Mouse (Mus musculus) ES-Bruce4 (cell line): Measurements from ENCODE around the gene Tmem88. TPM values are rescaled to one million over a fixed set of nuclear protein-coding genes. Genes with fewer than 3 reads are reported as not detected.
"Not testable (repeated sequence)": the region's sequence is repeated elsewhere in the genome, so short reads cannot be mapped to it uniquely, and the experiment has no call there.

Experiments
- H3K27ac ChIP-seq: 2 replicates; pipeline ENCODE4 v1.5.1; 2012; ENCODE audit warnings: low read length, inconsistent platforms; ENCODE audit not compliant: insufficient read depth
- H3K27me3 ChIP-seq: 2 replicates; pipeline ENCODE4 v1.6.1; 2012; ENCODE audit warnings: mild to moderate bottlenecking, low read length, inconsistent platforms; ENCODE audit not compliant: control insufficient read depth, poor library complexity, insufficient read depth, severe bottlenecking
- H3K36me3 ChIP-seq: 2 replicates; pipeline ENCODE4 v1.6.1; 2012; ENCODE audit warnings: inconsistent platforms, mild to moderate bottlenecking, low read length, moderate library complexity; ENCODE audit not compliant: control insufficient read depth, poor library complexity, insufficient read depth, severe bottlenecking
- H3K4me1 ChIP-seq: one replicate; pipeline ENCODE4 v1.8.1; 2011; ENCODE audit warnings: low read length; ENCODE audit not compliant: control insufficient read depth, insufficient read depth
- H3K4me3 ChIP-seq: 2 replicates; pipeline ENCODE4 v1.5.1; 2011; ENCODE audit warnings: low read depth, mild to moderate bottlenecking, low read length
- H3K9ac ChIP-seq: 2 replicates; pipeline ENCODE4 v1.6.1; 2012; ENCODE audit warnings: low read depth, mild to moderate bottlenecking, inconsistent platforms; ENCODE audit not compliant: poor library complexity, severe bottlenecking
- H3K9me3 ChIP-seq: replicated peaks from 2 replicates; pipeline ENCODE4 v1.6.1; 2012; ENCODE audit warnings: mild to moderate bottlenecking, low read length, inconsistent platforms; ENCODE audit not compliant: control insufficient read depth, poor library complexity, insufficient read depth, severe bottlenecking
- CTCF ChIP-seq: IDR thresholded peaks from one replicate; pipeline ENCODE4 v1.8.1; 2011; ENCODE audit warnings: low read depth, low read length
- EP300 ChIP-seq: IDR thresholded peaks from 2 replicates; pipeline ENCODE4 v1.6.1; 2011; ENCODE audit warnings: low read depth, low read length; ENCODE audit not compliant: insufficient read depth
- POLR2A ChIP-seq: IDR thresholded peaks from one replicate; pipeline ENCODE4 v1.8.1; 2011; ENCODE audit warnings: low read length; ENCODE audit not compliant: insufficient read depth
- polyA plus RNA-seq: library from polyadenylated mRNA; stranded (reverse); fragments of >200 nt; gene quantifications from 2 replicates; pipeline ENCODE4 v1.2.4, GENCODE M21; 2011; ENCODE audit warnings: low read depth; ENCODE audit not compliant: missing spikeins, insufficient read depth, insufficient read length

Tmem88 gene
- polyA plus RNA-seq, 1 experiment: 15.7 TPM

- no peak overlapping the region for H3K27ac ChIP-seq
- no peaks in the 10 kb centered on the region for H3K27me3 ChIP-seq
- H3K4me3 ChIP-seq: peak overlapping the region; percentile 70
- no peaks in the 10 kb centered on the region for H3K36me3 ChIP-seq
- no peaks in the 10 kb centered on the region for H3K4me1 ChIP-seq
- H3K9ac ChIP-seq: peak overlapping the region; percentile 65
- no peaks in the 10 kb centered on the region for H3K9me3 ChIP-seq
- no peak for TF ChIP-seq POLR2A
- no peak for TF ChIP-seq CTCF
- no peak for TF ChIP-seq EP300
Measured at GRCm38 (mm10) chr11:69397581-69398057, 415 bp downstream of the Tmem88 start.

- Histone ChIP-seq H3K36me3 (no peaks in the 10 kb centered on the region), H3K27me3 (no peaks in the 10 kb centered on the region), H3K4me1 (no peaks in the 10 kb centered on the region), H3K27ac (no peak overlapping the region), H3K4me3 (peak overlapping the region; percentile 65), H3K9me3 (no peaks in the 10 kb centered on the region), H3K9ac (peak overlapping the region; percentile 65)
- TF ChIP-seq CTCF (no peak), EP300 (no peak), POLR2A (no peak)
Measured at GRCm38 (mm10) chr11:69396772-69397171, 1.3 kb downstream of the Tmem88 start.

- no peaks in the 10 kb centered on the region for H3K27me3 ChIP-seq
- no peaks in the 10 kb centered on the region for H3K9me3 ChIP-seq
- H3K4me3 ChIP-seq: peak overlapping the region; percentile 65
- H3K9ac ChIP-seq: peak overlapping the region; percentile 65
- TF ChIP-seq EP300 (no peak), POLR2A (no peak), CTCF (no peak)
- H3K27ac ChIP-seq: peak overlapping the region; percentile 59
- no peaks in the 10 kb centered on the region for H3K36me3 ChIP-seq
- H3K4me1 ChIP-seq: no peaks in the 10 kb centered on the region
Measured at GRCm38 (mm10) chr11:69395634-69396373, 2.2 kb downstream of the Tmem88 start.

GRCm38 (mm10) chr11:69395235-69395633 lies 2.8 kb downstream of the Tmem88 start, which contains the start of the genes Naa38 and Cyb5d1:
Gene Naa38 (plus strand): TSS chr11:69395487.
Gene Cyb5d1 (minus strand): TSS chr11:69395631.
- not testable (repeated sequence) for H3K4me1 ChIP-seq

GRCm38 (mm10) chr11:69394591-69395167 lies 3.4 kb downstream of the Tmem88 start:
- H3K9me3 ChIP-seq, H3K4me1 ChIP-seq, H3K27me3 ChIP-seq, H3K36me3 ChIP-seq: not testable (repeated sequence)
- H3K27ac ChIP-seq: peak overlapping the region; percentile 3; the same call in 1 of the 2 replicates
- H3K4me3 ChIP-seq: peak overlapping the region; percentile 96
- H3K9ac ChIP-seq: peak overlapping the region; percentile 65

More at GRCm38 (mm10) chr11:69395235-69395633, 2.8 kb downstream of the Tmem88 start, which contains the start of the genes Naa38 and Cyb5d1:
- peak within 1 kb of the TSS; percentile 65 for H3K9ac ChIP-seq
- peak within 1 kb of the TSS; percentile 96 for H3K4me3 ChIP-seq
- peak within 1 kb of the TSS; percentile 59 for H3K27ac ChIP-seq
- H3K9me3 ChIP-seq, H3K27me3 ChIP-seq, H3K36me3 ChIP-seq: not testable (repeated sequence)

GRCm38 (mm10) chr11:69390400-69391034 lies 7.5 kb downstream of the Tmem88 start:
- no peak overlapping the region for H3K4me3 ChIP-seq
- no peak overlapping the region for H3K9ac ChIP-seq
- H3K27me3 ChIP-seq: no peaks in the 10 kb centered on the region
- no peaks in the 10 kb centered on the region for H3K36me3 ChIP-seq
- H3K27ac ChIP-seq: no peak overlapping the region
- no peaks in the 10 kb centered on the region for H3K4me1 ChIP-seq
- H3K9me3 ChIP-seq: no peaks in the 10 kb centered on the region
- no peak for TF ChIP-seq EP300
- peak; percentile 29 for TF ChIP-seq CTCF
- no peak for TF ChIP-seq POLR2A
